Mouse (Mus musculus): ENCODE measurements around the gene Capn15.

- TF ChIP-seq POLR2A (IDR thresholded peaks at IDR 0.05; ENCODE audit: low read depth, low read length) = peak; percentile 46
- no peak for TF ChIP-seq CTCF (IDR thresholded peaks at IDR 0.05; ENCODE audit: extremely low read depth, insufficient read length, insufficient replicate concordance, low read depth, low read length)
These were observed 43.9 kb downstream of the Capn15 start for GRCm38 (mm10) chr17:25941511-25942241.

All from small intestine, adult 2 months (tissue).